Mouse (Mus musculus): ENCODE data around the gene Tgfbr3l.
A peak's percentile ranks its signal among the peaks of the same experiment; 100 is the strongest.

Tgfbr3l gene

DNA sequence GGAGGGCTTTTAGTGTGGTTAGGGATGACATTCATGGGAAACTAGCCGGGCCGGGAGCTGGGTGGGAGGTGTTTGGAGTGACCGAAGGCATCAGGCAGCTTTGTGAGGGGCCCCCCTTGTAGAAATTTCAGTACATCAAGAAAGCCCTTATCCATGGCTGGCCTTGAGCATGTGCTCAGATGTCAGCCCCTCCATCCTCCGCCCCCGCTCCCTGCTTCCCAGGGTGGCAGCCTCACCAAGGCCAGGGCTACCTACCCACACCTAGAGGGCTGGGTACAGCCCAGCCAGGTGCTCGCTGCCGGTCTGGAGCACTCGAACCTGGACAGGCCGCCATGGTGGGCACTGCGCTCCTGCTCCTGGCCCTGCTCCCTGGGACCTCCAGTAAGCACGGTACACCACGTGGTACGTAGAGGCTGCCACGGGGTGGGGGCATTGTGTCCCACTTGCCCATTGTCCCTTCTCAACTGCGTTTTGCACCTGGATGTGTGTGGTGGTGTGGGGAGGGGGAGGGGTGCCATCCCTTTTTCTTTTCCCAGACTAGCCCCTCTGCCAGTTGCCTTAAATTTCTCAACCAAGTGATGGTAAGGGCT is at the start of gene Tgfbr3l:
Gene Tgfbr3l, plus strand, starts transcription at position 264 of the 590 bp plus-strand sequence.
- no peak for DNase-seq (ENCODE audit: low spot score in 2 of 2)

DNA sequence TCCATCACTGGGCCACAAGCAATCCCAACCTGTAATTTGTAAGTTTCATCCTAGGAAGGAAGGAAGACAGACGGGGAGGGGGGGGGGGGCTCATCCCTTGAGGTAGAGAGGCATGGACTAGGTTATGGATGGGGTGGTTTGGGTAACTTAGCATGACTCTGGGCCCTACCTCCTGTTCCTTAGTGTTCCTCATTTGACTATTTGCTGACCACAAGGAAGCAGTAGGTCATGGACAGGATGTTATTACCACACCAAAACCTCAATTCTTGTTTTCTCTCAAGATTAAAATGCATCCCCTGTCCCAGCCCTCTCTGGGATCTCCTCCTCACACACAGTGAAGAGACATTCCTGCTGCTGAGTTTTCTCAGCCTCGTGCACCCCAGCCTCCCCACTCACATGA is 46.7 kb upstream of the Tgfbr3l start:
- DNase-seq (ENCODE audit: low spot score in 2 of 2): no peak

- no peak for DNase-seq (ENCODE audit: low spot score in 2 of 2)
Observed at GRCm38 (mm10) chr8:4205246-4206123, 42.5 kb upstream of the Tgfbr3l start.

GRCm38 (mm10) chr8:4206182-4207015 is 41.6 kb upstream of the Tgfbr3l start:
- no peak for DNase-seq (ENCODE audit: low spot score in 2 of 2)

DNA sequence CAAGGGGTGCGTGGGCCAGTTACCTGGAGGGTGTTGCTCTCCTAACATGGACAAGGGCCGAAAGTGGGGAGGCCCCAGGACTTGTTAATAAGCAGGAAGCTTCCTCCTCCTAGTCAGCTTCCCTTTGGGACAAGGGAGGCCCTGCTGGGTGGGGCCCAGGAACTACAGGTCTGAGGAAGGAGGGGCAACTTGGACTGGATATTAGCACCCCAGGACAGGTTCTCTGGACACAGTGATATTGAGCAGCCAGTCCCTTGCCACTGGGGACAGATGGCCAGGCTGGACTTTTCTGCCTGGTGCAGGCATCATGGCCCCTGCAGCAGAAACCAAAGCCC is 41.0 kb upstream of the Tgfbr3l start:
- DNase-seq (ENCODE audit: low spot score in 2 of 2): no peak

GRCm38 (mm10) chr8:4211097-4211496 is 36.9 kb upstream of the Tgfbr3l start:
- no peak for DNase-seq (ENCODE audit: low spot score in 2 of 2)

DNA sequence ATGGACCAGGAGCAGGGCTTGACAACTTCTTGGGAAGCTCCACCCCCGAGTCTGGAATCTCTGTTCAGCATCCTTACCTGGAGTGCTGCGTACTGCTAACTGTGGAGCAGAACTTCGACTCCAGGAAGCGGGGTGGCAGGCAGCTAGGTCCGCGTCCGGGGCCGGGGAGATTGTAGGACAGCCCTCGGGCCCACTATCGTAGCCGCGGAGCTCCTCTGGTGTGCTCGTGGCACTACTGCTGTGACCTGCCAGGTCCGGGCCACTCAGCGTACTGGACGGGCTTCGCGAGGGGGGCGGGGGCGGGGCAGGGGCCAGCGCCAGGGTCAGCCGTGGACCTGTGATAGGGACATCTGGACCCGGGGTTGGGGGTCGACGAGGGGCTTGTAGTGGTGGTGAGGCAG is 35.2 kb upstream of the Tgfbr3l start:
- DNase-seq (ENCODE audit: low spot score in 2 of 2): peak; percentile 13 to 16

- peak; percentile 60 to 66 for DNase-seq (ENCODE audit: low spot score in 2 of 2)
Observed at GRCm38 (mm10) chr8:4213210-4214005, 34.6 kb upstream of the Tgfbr3l start.

DNA sequence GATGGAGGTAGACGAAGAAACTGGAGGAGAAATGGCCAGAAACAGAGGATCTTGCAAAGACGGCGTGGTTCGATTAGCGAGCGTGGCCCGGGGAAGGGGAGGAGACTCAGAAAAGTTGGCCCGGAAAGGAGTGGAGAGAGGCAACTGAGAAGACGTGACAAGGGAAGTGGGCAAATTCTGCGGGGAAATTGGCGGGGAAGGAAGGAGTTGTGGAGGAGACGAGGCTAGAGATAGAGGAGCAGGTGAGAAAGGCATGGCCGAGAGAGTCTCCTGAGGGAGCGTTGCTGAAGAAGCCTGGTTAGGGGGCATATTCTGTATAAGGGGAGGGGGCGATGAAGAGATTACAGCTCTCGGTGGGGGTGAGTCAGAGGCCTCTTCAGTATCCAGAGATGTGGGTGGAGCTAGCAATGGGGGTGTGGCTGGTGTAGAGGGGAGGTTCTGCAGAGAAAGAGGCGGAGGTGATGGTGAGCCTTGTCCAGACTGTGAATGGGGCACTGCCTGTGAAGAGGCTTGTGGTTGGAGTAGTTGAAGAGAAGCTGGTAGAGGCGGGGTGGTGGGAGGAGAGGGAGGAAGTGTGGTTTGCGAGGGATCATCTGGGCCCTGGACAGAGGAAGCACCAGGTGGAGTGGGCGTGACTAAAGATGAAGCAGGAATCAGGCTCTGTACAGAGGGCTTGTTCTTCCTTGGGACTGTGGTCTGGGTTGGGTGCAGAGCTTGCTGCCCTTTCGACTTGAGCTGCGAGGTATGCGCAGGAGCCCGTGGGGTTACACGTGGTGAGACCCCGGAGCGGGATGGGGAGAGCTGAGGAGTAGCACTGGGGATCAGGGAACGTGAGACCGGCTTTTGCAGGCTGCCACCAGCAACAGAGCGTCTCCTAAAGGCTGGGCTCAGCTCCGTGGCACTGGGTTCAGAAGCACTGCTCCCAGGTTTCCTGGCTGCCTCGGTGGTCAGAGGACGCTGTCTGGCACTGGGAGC is 33.7 kb upstream of the Tgfbr3l start:
- DNase-seq (ENCODE audit: low spot score in 2 of 2): peak; percentile 67 to 76

GRCm38 (mm10) chr8:4216296-4216695 is 31.7 kb upstream of the Tgfbr3l start:
- no peak for DNase-seq (ENCODE audit: low spot score in 2 of 2)

DNA sequence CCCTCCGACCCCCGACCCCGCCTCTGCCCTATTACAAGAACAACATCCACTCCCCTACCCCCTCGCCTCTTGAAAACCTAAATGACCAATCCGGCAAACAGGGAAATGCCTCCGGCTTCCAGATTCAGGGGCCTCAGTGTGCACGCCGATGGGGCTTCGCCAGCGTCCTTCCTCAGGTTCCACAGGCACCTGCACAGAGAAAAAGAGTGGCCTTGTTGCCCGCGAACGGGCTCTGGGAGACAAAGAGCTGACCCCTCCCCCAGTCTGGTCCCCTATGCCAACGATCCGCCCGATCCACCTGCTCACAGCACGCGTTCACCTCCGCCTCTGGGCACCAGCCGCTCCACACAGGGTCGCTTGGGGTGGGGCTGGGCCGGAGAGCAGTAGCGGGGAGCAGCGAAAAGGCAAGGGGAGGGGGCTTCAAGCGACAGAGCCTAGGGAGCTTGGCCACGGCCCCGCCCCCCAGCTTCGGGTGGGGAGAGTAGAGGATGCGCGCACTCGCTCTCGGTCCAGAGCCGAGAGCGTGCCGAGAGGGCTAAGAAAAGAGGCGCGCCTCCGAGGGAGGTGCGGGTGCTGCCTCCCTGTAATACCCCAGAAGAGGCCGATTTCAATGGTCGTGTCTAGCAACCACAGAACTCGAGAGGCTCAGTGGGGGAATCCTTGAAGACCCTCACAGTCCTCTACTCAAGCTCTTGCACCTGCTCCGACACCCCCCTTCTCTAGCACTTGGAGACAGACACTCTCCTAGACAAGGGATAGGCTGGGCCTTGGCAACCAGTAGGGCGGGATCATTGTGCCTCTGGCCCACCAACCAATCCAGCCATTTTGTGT is 31.0 kb upstream of the Tgfbr3l start, which contains the start of gene Prr36:
Gene Prr36, minus strand, starts transcription at position 669 of the 831 bp plus-strand sequence.
- DNase-seq (ENCODE audit: low spot score in 2 of 2): no peak

DNA sequence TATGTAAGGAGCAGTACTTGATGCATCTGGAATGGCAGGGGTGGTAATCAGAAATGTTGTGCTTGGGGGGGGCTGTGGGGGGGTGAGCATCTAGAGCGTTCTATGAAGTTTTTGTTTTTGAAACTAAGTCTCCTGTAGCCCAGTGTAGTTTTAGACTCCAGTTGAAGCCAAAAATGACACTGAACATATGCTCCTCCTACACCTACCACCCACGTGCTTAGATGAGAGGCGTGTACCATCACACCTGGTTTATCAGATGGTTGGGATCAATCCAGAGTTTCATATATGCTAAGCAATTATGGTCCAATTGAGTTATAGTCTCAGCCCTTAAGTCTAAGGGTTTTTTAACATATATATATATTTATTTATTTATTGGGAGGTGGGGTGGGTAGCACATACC is 28.4 kb upstream of the Tgfbr3l start:
- no peak for DNase-seq (ENCODE audit: low spot score in 2 of 2)

DNA sequence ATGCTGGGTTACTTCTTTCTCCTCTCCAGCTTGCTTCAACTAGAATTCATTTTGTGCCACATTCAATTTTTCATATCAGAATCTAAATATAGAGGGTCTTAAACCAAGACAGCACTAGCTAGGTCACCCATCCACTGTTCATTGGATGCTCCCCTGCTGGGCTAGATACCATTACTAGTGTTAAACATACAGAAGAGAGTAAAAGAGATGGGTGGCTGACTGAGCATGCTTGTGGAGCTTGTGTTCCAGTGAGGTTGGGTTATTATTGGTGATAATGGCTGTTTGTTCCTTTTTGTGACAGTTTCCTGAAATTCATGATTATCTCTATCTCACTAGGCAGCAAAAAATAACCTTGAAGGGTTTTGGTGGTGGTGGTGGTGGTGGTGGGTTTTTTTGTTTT is 26.0 kb upstream of the Tgfbr3l start:
- no peak for DNase-seq (ENCODE audit: low spot score in 2 of 2)

DNA sequence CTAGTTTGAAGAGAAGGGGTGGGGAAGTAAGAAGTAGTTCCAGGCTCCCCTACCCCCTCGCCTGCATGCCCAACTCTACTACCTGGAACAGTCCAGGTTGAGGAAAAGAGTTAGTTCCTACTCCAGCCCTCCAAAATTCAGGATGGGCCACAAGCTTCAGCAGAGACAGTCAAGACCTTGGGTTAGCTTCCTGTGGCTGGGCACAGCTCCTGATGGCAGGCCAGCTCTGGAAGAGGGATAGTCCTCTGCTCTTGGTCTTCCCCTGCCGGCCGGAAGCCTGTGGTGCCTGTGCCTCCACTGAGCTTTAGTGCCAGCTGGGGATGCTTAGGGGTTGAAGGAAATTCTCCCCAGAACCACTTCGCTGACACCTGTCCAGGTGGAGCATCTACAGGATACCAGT is 21.7 kb upstream of the Tgfbr3l start:
- no peak for DNase-seq (ENCODE audit: low spot score in 2 of 2)

- peak; percentile 45 to 52 for DNase-seq (ENCODE audit: low spot score in 2 of 2)
Observed at GRCm38 (mm10) chr8:4226739-4227347, 21.2 kb upstream of the Tgfbr3l start, which contains the start of gene Lrrc8e. TSS of gene Lrrc8e (plus strand) at chr8:4226827.

DNA sequence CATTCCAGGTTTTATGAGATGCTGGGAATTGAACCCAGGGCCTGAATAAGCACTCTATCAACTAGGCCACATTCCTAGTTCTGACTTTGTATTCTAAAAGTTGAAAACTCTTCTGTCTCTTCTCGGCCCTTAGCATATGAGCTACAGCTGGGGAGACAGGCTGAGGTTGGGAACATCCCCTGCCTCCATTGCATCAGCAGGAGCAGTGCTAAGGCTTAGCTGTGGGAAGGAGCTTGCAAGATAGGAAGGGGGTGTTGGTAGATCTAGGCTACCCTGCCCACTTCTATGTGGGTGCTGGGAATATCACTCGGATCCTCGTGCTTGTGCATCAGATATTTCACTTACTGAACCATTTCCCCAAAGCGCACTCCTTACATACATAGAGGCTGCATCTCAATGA is 20.1 kb upstream of the Tgfbr3l start:
- DNase-seq (ENCODE audit: low spot score in 2 of 2): no peak

GRCm38 (mm10) chr8:4229784-4230183 is 18.2 kb upstream of the Tgfbr3l start:
- no peak for DNase-seq (ENCODE audit: low spot score in 2 of 2)

DNA sequence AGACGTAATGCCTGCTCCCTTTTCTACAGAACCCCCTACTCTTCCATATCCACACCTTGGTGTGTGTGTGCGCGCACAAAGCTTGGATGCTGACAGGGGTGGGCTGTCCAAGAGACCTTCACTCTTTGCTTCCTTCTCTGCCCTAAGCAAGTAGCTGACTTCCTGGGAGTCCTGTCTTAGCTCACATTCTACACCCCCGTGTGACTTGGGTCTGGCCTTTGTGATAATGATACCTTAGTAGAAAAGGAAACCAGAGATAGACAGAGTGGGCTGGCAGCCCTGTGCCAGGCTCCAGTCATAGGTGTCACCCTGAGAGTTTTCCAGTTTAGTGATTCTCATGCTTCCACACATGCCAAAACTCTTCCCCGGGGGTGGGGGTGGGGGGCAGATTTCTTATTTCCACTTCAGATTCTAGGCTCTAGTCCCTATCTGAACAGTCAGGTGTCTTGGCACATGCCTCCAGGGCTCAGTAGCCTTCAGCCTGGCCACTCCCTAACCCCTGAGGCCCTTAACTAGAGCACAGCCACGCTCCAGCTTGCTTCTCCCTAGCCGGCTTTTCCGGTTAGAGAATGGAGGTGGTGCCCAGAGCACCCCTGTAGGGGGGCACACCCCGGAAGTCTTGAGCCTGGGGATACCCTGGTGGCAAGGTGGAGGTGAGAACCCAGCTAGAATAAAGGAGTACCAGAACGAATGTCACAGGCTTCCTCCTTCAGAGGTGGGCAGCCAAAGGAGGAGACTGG is 17.2 kb upstream of the Tgfbr3l start:
- DNase-seq (ENCODE audit: low spot score in 2 of 2): peak; percentile 70 to 78

Measured in urinary bladder, postnatal 36 days (tissue).